Mouse (Mus musculus): Measurements from ENCODE around the gene Dpep2nb. TPM values are rescaled to one million over a fixed set of nuclear protein-coding genes. Genes with fewer than 3 reads are reported as not detected.

The Dpep2nb gene
- polyA plus RNA-seq, 1 experiment: not detected

GRCm38 (mm10) chr8:105956556-105956955 is 49.2 kb downstream of the Dpep2nb start:
- no peak for TF ChIP-seq POLR2A (IDR thresholded peaks at IDR 0.05; ENCODE audit: borderline replicate concordance, insufficient read depth, low read length)
- no peak for TF ChIP-seq CTCF (IDR thresholded peaks at IDR 0.05; ENCODE audit: borderline replicate concordance, insufficient read depth, low read depth, low read length)
- Histone ChIP-seq H3K27ac (ENCODE audit: insufficient read depth, low read length) (no peak overlapping the region), H3K27me3 (ENCODE audit: control insufficient read depth, insufficient read depth, low read length) (no peaks in the 10 kb centered on the region), H3K4me1 (ENCODE audit: control insufficient read depth, insufficient read depth, low read length) (peaks cover 13% of the 10 kb centered on the region), H3K4me3 (replicated peaks; ENCODE audit: insufficient read depth, low read depth, low read length) (no peak overlapping the region)
- no peak for DNase-seq
- WGBS: 86% methylated on average over 4 of the region's 4 CpGs

GRCm38 (mm10) chr8:105951057-105951659 is 54.6 kb downstream of the Dpep2nb start:
- Histone ChIP-seq H3K4me1 (ENCODE audit: control insufficient read depth, insufficient read depth, low read length) (peaks cover 15% of the 10 kb centered on the region), H3K27me3 (ENCODE audit: control insufficient read depth, insufficient read depth, low read length) (no peaks in the 10 kb centered on the region), H3K4me3 (replicated peaks; ENCODE audit: insufficient read depth, low read depth, low read length) (no peak overlapping the region), H3K27ac (ENCODE audit: insufficient read depth, low read length) (peak overlapping the region; percentile 28; the same call in 1 of the 2 replicates)
- DNase-seq: peak in 1 of 2 experiments; percentile 53
- no peak for TF ChIP-seq POLR2A (IDR thresholded peaks at IDR 0.05; ENCODE audit: borderline replicate concordance, insufficient read depth, low read length)
- TF ChIP-seq CTCF (IDR thresholded peaks at IDR 0.05; ENCODE audit: borderline replicate concordance, insufficient read depth, low read depth, low read length): no peak
- 21% methylated on average over 7 of the region's 7 CpGs for whole genome bisulfite sequencing

- 30% methylated on average over 10 of the region's 10 CpGs for WGBS
- Histone ChIP-seq H3K27me3 (ENCODE audit: control insufficient read depth, insufficient read depth, low read length) (no peaks in the 10 kb centered on the region), H3K27ac (ENCODE audit: insufficient read depth, low read length) (no peak overlapping the region), H3K4me1 (ENCODE audit: control insufficient read depth, insufficient read depth, low read length) (peaks cover 15% of the 10 kb centered on the region), H3K4me3 (replicated peaks; ENCODE audit: insufficient read depth, low read depth, low read length) (no peak overlapping the region)
- DNase-seq: peak in 1 of 2 experiments; percentile 55
- TF ChIP-seq CTCF (IDR thresholded peaks at IDR 0.05; ENCODE audit: borderline replicate concordance, insufficient read depth, low read depth, low read length): no peak
- TF ChIP-seq POLR2A (IDR thresholded peaks at IDR 0.05; ENCODE audit: borderline replicate concordance, insufficient read depth, low read length): no peak
Observed at GRCm38 (mm10) chr8:105949350-105949749, 56.4 kb downstream of the Dpep2nb start.

Other genes with a start within 250 kb of the Dpep2nb start
- gene Gfod2, start 247.3 kb downstream of the Dpep2nb start, polyA plus RNA-seq (2012; rRNA removed): 20.7 and 21.4 TPM in 2 replicates
- gene Ranbp10, start 178.6 kb downstream of the Dpep2nb start, polyA plus RNA-seq (2012; rRNA removed): 30.5 and 32.1 TPM in 2 replicates
- gene Tsnaxip1, start 178.2 kb downstream of the Dpep2nb start, polyA plus RNA-seq (2012; rRNA removed): 0.25 and 0.98 TPM in 2 replicates
- gene Cenpt, start 152.7 kb downstream of the Dpep2nb start, polyA plus RNA-seq (2012; rRNA removed): 27.8 and 30.8 TPM in 2 replicates
- 52.0 and 53.5 TPM in 2 replicates for gene Thap11, start 150.8 kb downstream of the Dpep2nb start, polyA plus RNA-seq (2012; rRNA removed)
- 104 and 111 TPM in 2 replicates for gene Nutf2, start 145.4 kb downstream of the Dpep2nb start, polyA plus RNA-seq (2012; rRNA removed)
- gene Edc4, start 125.1 kb downstream of the Dpep2nb start, polyA plus RNA-seq (2012; rRNA removed): 75.5 and 81.8 TPM in 2 replicates
- 4.7 and 5.3 TPM in 2 replicates for gene Nrn1l, start 112.4 kb downstream of the Dpep2nb start, polyA plus RNA-seq (2012; rRNA removed)
- gene Pskh1, start 105.5 kb downstream of the Dpep2nb start, polyA plus RNA-seq (2012; rRNA removed): 13.6 and 14.1 TPM in 2 replicates
- 2.6 and 3.4 TPM in 2 replicates for gene Ctrl, start 72.1 kb downstream of the Dpep2nb start, polyA plus RNA-seq (2012; rRNA removed)
- 84.3 and 89.4 TPM in 2 replicates for gene Psmb10, start 67.5 kb downstream of the Dpep2nb start, polyA plus RNA-seq (2012; rRNA removed)
- 106 and 110 TPM in 2 replicates for gene Lcat, start 62.6 kb downstream of the Dpep2nb start, polyA plus RNA-seq (2012; rRNA removed)
- gene Slc12a4, start 39.9 kb downstream of the Dpep2nb start, polyA plus RNA-seq (2012; rRNA removed): 34.9 and 36.1 TPM in 2 replicates
- not detected in 2 replicates for gene Dpep3, start 26.5 kb downstream of the Dpep2nb start, polyA plus RNA-seq (2012; rRNA removed)
- gene Dus2, start 14.6 kb downstream of the Dpep2nb start, polyA plus RNA-seq (2012; rRNA removed): 34.1 and 35.7 TPM in 2 replicates
- gene Ddx28, start 5.9 kb upstream of the Dpep2nb start, polyA plus RNA-seq (2012; rRNA removed): 15.2 and 16.0 TPM in 2 replicates
- gene Nfatc3, start 52.9 kb upstream of the Dpep2nb start, polyA plus RNA-seq (2012; rRNA removed): 11.1 and 11.6 TPM in 2 replicates
- gene Esrp2, start 131.0 kb upstream of the Dpep2nb start, polyA plus RNA-seq (2012; rRNA removed): 0.05 and 0.10 TPM in 2 replicates
- 12.1 and 13.1 TPM in 2 replicates for gene Pla2g15, start 144.4 kb upstream of the Dpep2nb start, polyA plus RNA-seq (2012; rRNA removed)
- gene Slc7a6, start 162.9 kb upstream of the Dpep2nb start, polyA plus RNA-seq (2012; rRNA removed): 25.4 and 25.8 TPM in 2 replicates
- gene Slc7a6os, start 205.0 kb upstream of the Dpep2nb start, polyA plus RNA-seq (2012; rRNA removed): 31.6 and 33.7 TPM in 2 replicates
- 36.0 and 36.1 TPM in 2 replicates for gene Prmt7, start 205.0 kb upstream of the Dpep2nb start, polyA plus RNA-seq (2012; rRNA removed)

Data from cerebellum, adult 2 months (tissue).